Mouse (Mus musculus) lung, adult 2 months (tissue): Measurements from ENCODE around the gene Adamtsl3. TPM values are rescaled to one million over a fixed set of nuclear protein-coding genes. Genes with fewer than 3 reads are reported as not detected.
"Not testable (repeated sequence)": the region's sequence is repeated elsewhere in the genome, so short reads cannot be mapped to it uniquely, and the experiment has no call there.

Experiments
- DNase-seq: peaks from one replicate; pipeline ENCODE4 v3.0.0; 2022
- H3K4me1 ChIP-seq: fragments of 200-500 bp; 2 replicates; pipeline ENCODE4 v1.6.1; 2011; ENCODE audit warnings: low read length; ENCODE audit not compliant: control insufficient read depth, insufficient read depth
- H3K4me3 ChIP-seq: fragments of 200-500 bp; replicated peaks from 2 replicates; pipeline ENCODE3; 2011; ENCODE audit warnings: low read depth, mild to moderate bottlenecking, control low read depth, low read length; ENCODE audit errors: extremely low read depth
- CTCF ChIP-seq: fragments of 200-500 bp; IDR thresholded peaks from 2 replicates; pipeline ENCODE4 v1.5.1; 2011; ENCODE audit warnings: mild to moderate bottlenecking, low read length, control low read depth; ENCODE audit not compliant: insufficient read depth
- POLR2A ChIP-seq: fragments of 200-500 bp; IDR thresholded peaks from 2 replicates; pipeline ENCODE4 v1.6.1; 2011; ENCODE audit warnings: low read depth, mild to moderate bottlenecking, control low read depth, low read length, borderline replicate concordance; ENCODE audit errors: extremely low read depth
- WGBS: fragments of 180-500 bp; shearing (Covaris S2); methylation state at CpG from one replicate; pipeline ENCODE4 v1.1.7; 2018; 5-methylcytosine and 5-hydroxymethylcytosine counted together
- polyA plus RNA-seq: library from polyadenylated mRNA; depleted of rRNA; stranded (reverse); fragments of >200 nt; gene quantifications from 2 replicates; pipeline ENCODE4 v1.2.3, GENCODE M21; 2012

Adamtsl3 gene
- polyA plus RNA-seq, 1 experiment = 6.1 TPM

GRCm38 (mm10) chr7:82416653-82417052, 81.2 kb downstream of the Adamtsl3 start:
- 57% methylated on average over 6 of the region's 6 CpGs for WGBS
- H3K4me1 ChIP-seq = no peaks in the 10 kb centered on the region
- no peak for DNase-seq
- no peak overlapping the region for H3K4me3 ChIP-seq
- TF ChIP-seq POLR2A (no peak), CTCF (no peak)

- no peak for DNase-seq
- no peak overlapping the region for H3K4me3 ChIP-seq
- H3K4me1 ChIP-seq = no peaks in the 10 kb centered on the region
- 68% methylated on average over 4 of the region's 4 CpGs for WGBS
- TF ChIP-seq POLR2A = no peak
- TF ChIP-seq CTCF = no peak
These were observed 81.6 kb downstream of the Adamtsl3 start for GRCm38 (mm10) chr7:82417053-82417452.

- H3K4me1 ChIP-seq, H3K4me3 ChIP-seq, DNase-seq: not testable (repeated sequence)
- 67% methylated on average over 5 of the region's 6 CpGs for WGBS
These were observed 85.0 kb downstream of the Adamtsl3 start for GRCm38 (mm10) chr7:82420329-82421052.

- TF ChIP-seq CTCF (no peak), POLR2A (no peak)
- Histone ChIP-seq H3K4me3 (no peak overlapping the region), H3K4me1 (no peaks in the 10 kb centered on the region)
- DNase-seq = no peak
- 48% methylated on average over 3 of the region's 3 CpGs for WGBS
These were observed 87.1 kb downstream of the Adamtsl3 start for GRCm38 (mm10) chr7:82422561-82422960.

GRCm38 (mm10) chr7:82423602-82424001, 88.1 kb downstream of the Adamtsl3 start:
- 65% methylated on average over 2 of the region's 2 CpGs for WGBS
- DNase-seq = no peak
- H3K4me3 ChIP-seq = no peak overlapping the region
- TF ChIP-seq CTCF (no peak), POLR2A (no peak)
- no peaks in the 10 kb centered on the region for H3K4me1 ChIP-seq

- no peak for TF ChIP-seq CTCF
- TF ChIP-seq POLR2A = no peak
- Histone ChIP-seq H3K4me3 (no peak overlapping the region), H3K4me1 (no peaks in the 10 kb centered on the region)
- 81% methylated on average over 1 of the region's 1 CpGs for WGBS
- no peak for DNase-seq
These were observed 88.8 kb downstream of the Adamtsl3 start for GRCm38 (mm10) chr7:82424281-82424680.

GRCm38 (mm10) chr7:82425374-82425773, 89.9 kb downstream of the Adamtsl3 start:
- Histone ChIP-seq H3K4me3 (no peak overlapping the region), H3K4me1 (no peaks in the 10 kb centered on the region)
- no peak for DNase-seq
- TF ChIP-seq POLR2A (no peak), CTCF (no peak)
- 54% methylated on average over 11 of the region's 11 CpGs for whole genome bisulfite sequencing

- H3K4me3 ChIP-seq = no peak overlapping the region
- H3K4me1 ChIP-seq = no peaks in the 10 kb centered on the region
- WGBS = 31% methylated on average over 4 of the region's 4 CpGs
- no peak for DNase-seq
- no peak for TF ChIP-seq CTCF
These were observed 94.0 kb downstream of the Adamtsl3 start for GRCm38 (mm10) chr7:82429447-82429846.

GRCm38 (mm10) chr7:82431572-82431971, 96.1 kb downstream of the Adamtsl3 start:
- Histone ChIP-seq H3K4me3 (no peak overlapping the region), H3K4me1 (no peaks in the 10 kb centered on the region)
- TF ChIP-seq CTCF = no peak
- no peak for DNase-seq
- WGBS = 22% methylated on average over 2 of the region's 2 CpGs

- TF ChIP-seq POLR2A (no peak), CTCF (no peak)
- no peak for DNase-seq
- WGBS = 78% methylated on average over 2 of the region's 2 CpGs
- Histone ChIP-seq H3K4me3 (no peak overlapping the region), H3K4me1 (no peaks in the 10 kb centered on the region)
These were observed 97.7 kb downstream of the Adamtsl3 start for GRCm38 (mm10) chr7:82433226-82433625.

- no peak for DNase-seq
- no peak for TF ChIP-seq POLR2A
- no peak for TF ChIP-seq CTCF
These were observed 122.9 kb downstream of the Adamtsl3 start for GRCm38 (mm10) chr7:82458376-82458775.

More at GRCm38 (mm10) chr7:82458376-82458775, 122.9 kb downstream of the Adamtsl3 start:
- 21% methylated on average over 2 of the region's 2 CpGs for WGBS
- Histone ChIP-seq H3K4me1 (peaks cover 3% of the 10 kb centered on the region; the same call in 1 of the 2 replicates), H3K4me3 (no peak overlapping the region)
